Mouse (Mus musculus) myocyte (in vitro differentiated cells): ENCODE data around the gene Dmd. TPM values are rescaled to one million over a fixed set of nuclear protein-coding genes. Genes with fewer than 3 reads are reported as not detected.

ENCODE experiments used
- H3K27me3 ChIP-seq: one replicate; pipeline ENCODE4 v1.6.1; 2011; ENCODE audit not compliant: control insufficient read depth, insufficient read depth, insufficient read length
- H3K36me3 ChIP-seq: one replicate; pipeline ENCODE4 v1.6.1; 2011; ENCODE audit not compliant: control insufficient read depth, insufficient read depth
- H3K4me2 ChIP-seq: one replicate; pipeline ENCODE4 v1.6.1; 2011; ENCODE audit warnings: low read depth, control low read depth
- H3K4me3 ChIP-seq: one replicate; pipeline ENCODE4 v1.5.1; 2011; ENCODE audit warnings: mild to moderate bottlenecking, control low read depth, moderate library complexity
- H3K79me2 ChIP-seq: one replicate; pipeline ENCODE4 v1.6.1; 2011; ENCODE audit not compliant: control insufficient read depth, insufficient read depth
- H3ac ChIP-seq: one replicate; pipeline ENCODE4 v1.6.1; 2011; ENCODE audit not compliant: control insufficient read depth, insufficient read length
- CEBPB ChIP-seq: IDR thresholded peaks from 2 replicates; pipeline ENCODE4 v1.6.1; 2011; ENCODE audit warnings: mild to moderate bottlenecking, moderate library complexity; ENCODE audit not compliant: poor library complexity, insufficient read depth, severe bottlenecking
- E2F4 ChIP-seq: IDR thresholded peaks from one replicate; pipeline ENCODE4 v1.6.1; 2011; ENCODE audit warnings: mild to moderate bottlenecking, control low read depth, moderate library complexity; ENCODE audit not compliant: insufficient read depth
- MAX ChIP-seq: IDR thresholded peaks from one replicate; pipeline ENCODE4 v1.6.1; 2011; ENCODE audit warnings: low read depth, mild to moderate bottlenecking, control low read depth
- MYOD1 ChIP-seq, 3 experiments: IDR thresholded peaks; one replicate each; pipeline ENCODE4 v1.6.1; 2011; ENCODE audit warnings: control low read depth in 2 of 3, low read depth in 2 of 3, mild to moderate bottlenecking in 2 of 3, moderate library complexity in 1 of 3; ENCODE audit not compliant: insufficient read length in 2 of 3, control insufficient read depth in 1 of 3
- MYOG ChIP-seq, 3 experiments: IDR thresholded peaks; one replicate each; pipeline ENCODE4 v1.6.1; 2011; ENCODE audit warnings: control low read depth in 2 of 3, low read depth in 2 of 3, mild to moderate bottlenecking in 2 of 3; ENCODE audit not compliant: insufficient read length in 2 of 3, control insufficient read depth in 1 of 3, insufficient read depth in 1 of 3
- POLR2A ChIP-seq: IDR thresholded peaks from one replicate; pipeline ENCODE4 v1.6.1; 2011; ENCODE audit warnings: low read depth, mild to moderate bottlenecking, control low read depth, moderate library complexity; ENCODE audit not compliant: insufficient read length
- POLR2AphosphoS2 ChIP-seq: IDR thresholded peaks from one replicate; pipeline ENCODE4 v1.6.1; 2011; ENCODE audit warnings: low read depth, control low read depth; ENCODE audit not compliant: insufficient read length
- REST ChIP-seq: IDR thresholded peaks from one replicate; pipeline ENCODE4 v1.6.1; 2011; ENCODE audit warnings: mild to moderate bottlenecking, control low read depth, moderate library complexity; ENCODE audit not compliant: insufficient read depth, insufficient read length
- SRF ChIP-seq: IDR thresholded peaks from one replicate; pipeline ENCODE4 v1.6.1; 2011; ENCODE audit warnings: low read depth; ENCODE audit not compliant: control insufficient read depth, insufficient read length
- TCF12 ChIP-seq: IDR thresholded peaks from one replicate; pipeline ENCODE4 v1.6.1; 2011; ENCODE audit warnings: mild to moderate bottlenecking, control low read depth; ENCODE audit not compliant: poor library complexity, insufficient read depth, severe bottlenecking
- TCF3 ChIP-seq: IDR thresholded peaks from one replicate; pipeline ENCODE4 v1.6.1; 2011; ENCODE audit warnings: low read depth, control low read depth; ENCODE audit not compliant: insufficient read length
- USF1 ChIP-seq: IDR thresholded peaks from one replicate; pipeline ENCODE4 v1.6.1; 2011; ENCODE audit warnings: low read depth, mild to moderate bottlenecking, control low read depth, moderate library complexity
- polyA plus RNA-seq: library from polyadenylated mRNA; unstranded; fragments of >200 nt; fragmentation: generic; extraction: Trizol; gene quantifications from one replicate; pipeline ENCODE4 v1.2.1, GENCODE M21; 2012; ENCODE audit warnings: missing spikeins

Gene Dmd
- polyA plus RNA-seq, 1 experiment = 0.18 TPM

GRCm38 (mm10) chrX:84442996-84443395 is 1494.3 kb downstream of the Dmd start:
- Histone ChIP-seq H3K27me3 (no peaks in the 10 kb centered on the region), H3K79me2 (no peaks in the 10 kb centered on the region), H3ac (no peak overlapping the region), H3K4me2 (no peak overlapping the region), H3K4me3 (no peak overlapping the region), H3K36me3 (no peaks in the 10 kb centered on the region)
- no peak for TF ChIP-seq POLR2AphosphoS2
- TF ChIP-seq E2F4 = no peak
- no peak for TF ChIP-seq POLR2A
- no peak for TF ChIP-seq USF1
- no peak for TF ChIP-seq MYOG (IDR thresholded peaks at IDR 0.05; ENCODE audit: control insufficient read depth in 1 of 3, insufficient read depth in 1 of 3, insufficient read length in 2 of 3, low read depth in 2 of 3)
- TF ChIP-seq CEBPB = no peak
- TF ChIP-seq MYOD1 (IDR thresholded peaks at IDR 0.05; ENCODE audit: control insufficient read depth in 1 of 3, insufficient read length in 2 of 3, low read depth in 2 of 3) = no peak
- TF ChIP-seq REST = no peak
- TF ChIP-seq MAX = no peak

- Histone ChIP-seq H3ac (no peak overlapping the region), H3K4me3 (no peak overlapping the region), H3K27me3 (no peaks in the 10 kb centered on the region), H3K79me2 (no peaks in the 10 kb centered on the region), H3K4me2 (no peak overlapping the region), H3K36me3 (no peaks in the 10 kb centered on the region)
- TF ChIP-seq USF1 (no peak), POLR2A (no peak), TCF3 (no peak), E2F4 (no peak), TCF12 (no peak), MYOD1 (IDR thresholded peaks at IDR 0.05; ENCODE audit: control insufficient read depth in 1 of 3, insufficient read length in 2 of 3, low read depth in 2 of 3) (no peak), CEBPB (no peak), POLR2AphosphoS2 (no peak), MYOG (IDR thresholded peaks at IDR 0.05; ENCODE audit: control insufficient read depth in 1 of 3, insufficient read depth in 1 of 3, insufficient read length in 2 of 3, low read depth in 2 of 3) (no peak), REST (no peak), SRF (no peak)
Observed at GRCm38 (mm10) chrX:84443985-84444384, 1495.3 kb downstream of the Dmd start.

GRCm38 (mm10) chrX:84444638-84445037 is 1496.0 kb downstream of the Dmd start:
- Histone ChIP-seq H3ac (no peak overlapping the region), H3K79me2 (no peaks in the 10 kb centered on the region), H3K4me2 (no peak overlapping the region), H3K4me3 (no peak overlapping the region), H3K27me3 (no peaks in the 10 kb centered on the region), H3K36me3 (no peaks in the 10 kb centered on the region)
- TF ChIP-seq POLR2AphosphoS2 = no peak
- no peak for TF ChIP-seq CEBPB
- TF ChIP-seq E2F4 = no peak
- TF ChIP-seq TCF3 = no peak
- TF ChIP-seq MYOD1 (IDR thresholded peaks at IDR 0.05; ENCODE audit: control insufficient read depth in 1 of 3, insufficient read length in 2 of 3, low read depth in 2 of 3) = no peak
- no peak for TF ChIP-seq USF1
- TF ChIP-seq SRF = no peak
- no peak for TF ChIP-seq POLR2A
- no peak for TF ChIP-seq MAX
- no peak for TF ChIP-seq TCF12
- TF ChIP-seq MYOG (IDR thresholded peaks at IDR 0.05; ENCODE audit: control insufficient read depth in 1 of 3, insufficient read depth in 1 of 3, insufficient read length in 2 of 3, low read depth in 2 of 3) = no peak
- TF ChIP-seq REST = no peak

- Histone ChIP-seq H3K4me3 (no peak overlapping the region), H3K79me2 (no peaks in the 10 kb centered on the region), H3K27me3 (no peaks in the 10 kb centered on the region), H3K36me3 (no peaks in the 10 kb centered on the region), H3K4me2 (no peak overlapping the region), H3ac (no peak overlapping the region)
- TF ChIP-seq USF1 (no peak), CEBPB (no peak), MAX (no peak), REST (no peak), SRF (no peak), TCF3 (no peak), POLR2AphosphoS2 (no peak), POLR2A (no peak), MYOD1 (IDR thresholded peaks at IDR 0.05; ENCODE audit: control insufficient read depth in 1 of 3, insufficient read length in 2 of 3, low read depth in 2 of 3) (no peak)
Observed at GRCm38 (mm10) chrX:84454473-84454872, 1505.8 kb downstream of the Dmd start.

GRCm38 (mm10) chrX:84514650-84515366 is 1566.1 kb downstream of the Dmd start:
- Histone ChIP-seq H3K79me2 (no peaks in the 10 kb centered on the region), H3ac (no peak overlapping the region), H3K4me3 (no peak overlapping the region), H3K36me3 (no peaks in the 10 kb centered on the region), H3K27me3 (no peaks in the 10 kb centered on the region), H3K4me2 (no peak overlapping the region)
- TF ChIP-seq POLR2AphosphoS2 = no peak
- no peak for TF ChIP-seq REST
- no peak for TF ChIP-seq MYOG (IDR thresholded peaks at IDR 0.05; ENCODE audit: control insufficient read depth in 1 of 3, insufficient read depth in 1 of 3, insufficient read length in 2 of 3, low read depth in 2 of 3)
- TF ChIP-seq E2F4 = no peak
- no peak for TF ChIP-seq TCF3
- TF ChIP-seq MAX = no peak
- TF ChIP-seq USF1 = no peak
- no peak for TF ChIP-seq SRF
